Mouse (Mus musculus) lung, embryonic 14.5 days (tissue): ENCODE measurements at regions not wholly inside any gene's neighbourhood (a gene's known extent, or its start where the extent isn't known, plus 50 kb on each side); places are given as distances from the start of the nearest gene placed in this dataset.

Source experiments
- ATAC-seq: fragments of 200-750 bp; cut with Nextera tagmentation; 2 replicates; pipeline ENCODE4 v1.8.0; 2017; ENCODE audit warnings: mild to moderate bottlenecking, moderate TSS enrichment, moderate library complexity; ENCODE audit not compliant: insufficient read depth
- DNase-seq: peaks from one replicate; pipeline ENCODE4 v3.0.0-alpha.2; 2015
- H3K27ac ChIP-seq: fragments of 300-500 bp; sonication (generic); 2 replicates; pipeline ENCODE4 v1.5.1; 2014; ENCODE audit warnings: low read depth, mild to moderate bottlenecking, moderate library complexity
- H3K27me3 ChIP-seq: fragments of 300-500 bp; sonication (generic); 2 replicates; pipeline ENCODE4 v1.6.1; 2014; ENCODE audit warnings: low read length, control low read depth; ENCODE audit not compliant: insufficient read depth
- H3K36me3 ChIP-seq: fragments of 300-500 bp; sonication (generic); 2 replicates; pipeline ENCODE4 v1.6.1; 2014; ENCODE audit warnings: control low read depth; ENCODE audit not compliant: insufficient read depth
- H3K4me1 ChIP-seq: fragments of 300-500 bp; sonication (generic); 2 replicates; pipeline ENCODE4 v1.6.1; 2014; ENCODE audit warnings: antibody characterized with exemption, control low read depth; ENCODE audit not compliant: insufficient read depth
- H3K4me2 ChIP-seq: fragments of 300-500 bp; sonication (generic); 2 replicates; pipeline ENCODE4 v1.6.1; 2014; ENCODE audit warnings: mild to moderate bottlenecking
- H3K4me3 ChIP-seq: fragments of 300-500 bp; sonication (generic); 2 replicates; pipeline ENCODE4 v1.5.1; 2014; ENCODE audit warnings: low read depth, low read length
- H3K9ac ChIP-seq: fragments of 300-500 bp; sonication (generic); 2 replicates; pipeline ENCODE4 v1.6.1; 2014
- H3K9me3 ChIP-seq: fragments of 300-500 bp; sonication (generic); 2 replicates; pipeline ENCODE4 v1.6.1; 2016; ENCODE audit warnings: low read depth, low read length, control low read depth
- CTCF ChIP-seq: IDR thresholded peaks from 2 replicates; pipeline ENCODE4 v1.5.1; 2016; ENCODE audit warnings: antibody characterized with exemption, low read depth
- WGBS: fragments of 180-500 bp; shearing (Covaris S2); extraction: QIAGEN DNeasy Blood & Tissue Kit; methylation state at CpG from one replicate; pipeline ENCODE4 v1.1.7; 2014; 5-methylcytosine and 5-hydroxymethylcytosine counted together

DNA sequence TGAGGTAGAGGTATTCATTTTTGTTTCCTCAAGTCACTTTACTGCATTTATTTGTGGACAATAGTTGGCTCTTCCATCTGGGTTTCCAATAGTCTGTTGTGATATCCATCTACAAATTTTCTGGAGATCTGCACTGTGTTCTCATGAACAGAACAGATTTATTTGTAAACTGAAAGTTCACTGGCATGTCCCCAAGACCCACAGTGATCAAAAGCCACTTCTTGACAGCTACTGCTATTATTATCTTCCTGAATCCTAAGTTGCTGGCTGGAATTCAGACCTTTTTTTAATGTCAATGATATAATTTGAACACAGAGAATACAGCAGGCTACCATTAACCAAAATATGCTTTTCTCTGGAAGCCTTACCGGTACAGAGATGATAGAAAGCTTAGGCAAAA is 64.9 kb upstream of the Igsf10 start:
- no peaks in the 10 kb centered on the region for H3K27me3 ChIP-seq
- H3K27ac ChIP-seq, result no peak overlapping the region
- WGBS, result 37% methylated on average over 1 of the region's 1 CpGs
- H3K36me3 ChIP-seq, result no peaks in the 10 kb centered on the region
- H3K4me1 ChIP-seq, result no peaks in the 10 kb centered on the region
- no peak for TF ChIP-seq CTCF
- ATAC-seq (no peak), DNase-seq (peak; percentile 52)
- no peak overlapping the region for H3K4me3 ChIP-seq
- H3K9ac ChIP-seq, result no peak overlapping the region
- no peaks in the 10 kb centered on the region for H3K9me3 ChIP-seq
- H3K4me2 ChIP-seq, result no peak overlapping the region

DNA sequence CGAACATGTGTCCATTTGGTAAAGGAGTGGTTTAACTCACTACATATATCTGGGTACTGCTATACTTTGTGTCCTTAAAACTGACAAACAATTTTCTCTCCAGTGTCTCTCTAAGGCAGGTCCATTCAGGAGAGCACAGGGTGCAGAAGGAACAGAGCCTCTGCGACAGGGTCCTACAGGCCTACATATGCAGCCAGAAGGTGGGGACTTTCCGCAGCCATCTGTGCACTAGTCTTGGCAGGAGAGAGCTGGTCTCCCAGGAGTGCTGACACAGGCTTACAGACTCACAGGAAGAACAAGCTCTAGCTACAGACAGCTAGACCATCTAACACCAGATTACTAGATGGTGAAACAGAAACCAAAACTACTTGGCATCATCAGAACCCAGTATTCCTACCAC is 61.8 kb upstream of the Igsf10 start:
- TF ChIP-seq CTCF, result no peak
- Histone ChIP-seq H3K4me1 (no peaks in the 10 kb centered on the region), H3K27me3 (no peaks in the 10 kb centered on the region), H3K9ac (no peak overlapping the region), H3K4me2 (no peak overlapping the region), H3K9me3 (no peaks in the 10 kb centered on the region), H3K36me3 (no peaks in the 10 kb centered on the region), H3K4me3 (no peak overlapping the region), H3K27ac (no peak overlapping the region)
- ATAC-seq, result no peak
- DNase-seq, result no peak
- WGBS, result 90% methylated on average over 3 of the region's 3 CpGs

DNA sequence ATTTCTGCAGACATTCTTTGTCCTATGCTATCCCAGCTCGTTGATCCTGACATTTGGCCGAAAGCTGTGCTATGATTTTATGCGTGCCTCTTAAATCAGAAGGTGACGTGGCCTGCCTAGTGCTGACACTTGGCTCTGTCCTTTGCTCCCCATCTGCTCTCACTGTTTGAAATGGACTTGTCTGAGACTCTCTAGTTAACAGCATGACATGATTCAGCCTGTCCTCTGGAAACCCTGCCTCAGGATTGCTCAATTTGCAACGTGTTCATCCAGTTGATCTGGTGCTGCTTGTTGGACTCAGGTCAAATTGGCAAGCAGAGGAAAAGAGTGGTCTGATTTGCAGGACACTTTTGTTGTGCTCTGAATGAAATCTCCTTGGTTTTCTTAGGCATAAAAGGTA is 57.7 kb upstream of the Igsf10 start:
- WGBS, result 33% methylated on average over 5 of the region's 5 CpGs
- no peak for TF ChIP-seq CTCF
- ATAC-seq, result peak; percentile 99

DNA sequence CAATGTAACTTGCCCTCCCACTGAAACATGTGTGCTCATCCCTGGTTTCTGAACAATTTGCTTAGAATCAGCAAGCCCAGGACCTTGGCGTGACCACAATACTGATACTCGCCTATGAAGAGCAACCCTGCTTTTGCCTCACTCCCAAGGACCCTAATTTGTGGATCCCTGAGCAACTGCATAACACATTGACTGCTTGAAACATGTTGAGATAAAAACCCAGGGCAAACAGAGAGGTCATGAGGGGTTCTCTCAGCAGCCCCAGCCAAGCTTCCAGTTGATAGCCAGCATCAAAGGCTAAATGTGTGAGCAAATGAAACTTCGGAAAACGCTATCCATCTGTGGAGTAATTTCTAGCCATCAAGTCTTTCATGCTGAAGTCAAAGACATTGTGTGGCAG is 57.2 kb upstream of the Igsf10 start:
- no peak for DNase-seq
- no peak overlapping the region for H3K9ac ChIP-seq
- H3K27me3 ChIP-seq, result no peaks in the 10 kb centered on the region
- 54% methylated on average over 4 of the region's 4 CpGs for WGBS
- no peaks in the 10 kb centered on the region for H3K9me3 ChIP-seq
- peak; percentile 78 for ATAC-seq
- H3K27ac ChIP-seq, result no peak overlapping the region
- no peaks in the 10 kb centered on the region for H3K36me3 ChIP-seq
- H3K4me3 ChIP-seq, result no peak overlapping the region
- no peaks in the 10 kb centered on the region for H3K4me1 ChIP-seq
- TF ChIP-seq CTCF, result no peak
- no peak overlapping the region for H3K4me2 ChIP-seq

More for the DNA sequence above, 57.7 kb upstream of the Igsf10 start:
- Histone ChIP-seq H3K9me3 (no peaks in the 10 kb centered on the region), H3K27ac (no peak overlapping the region), H3K4me2 (no peak overlapping the region), H3K4me3 (no peak overlapping the region), H3K27me3 (no peaks in the 10 kb centered on the region), H3K36me3 (no peaks in the 10 kb centered on the region), H3K9ac (no peak overlapping the region), H3K4me1 (no peaks in the 10 kb centered on the region)
- DNase-seq, result peak; percentile 86
